Mouse (Mus musculus) ES-CJ7 (cell line): Measurements from ENCODE around the gene Cenpj.

Source experiments
- DNase-seq: peaks from one replicate; pipeline ENCODE4 v3.0.0; 2011; ENCODE audit warnings: low read depth, low spot score

Gene Cenpj

GRCm38 (mm10) chr14:56545491-56545890 is 29.7 kb downstream of the Cenpj start:
- peak; percentile 63 for DNase-seq

- no peak for DNase-seq
Measured at GRCm38 (mm10) chr14:56544946-56545345, 30.3 kb downstream of the Cenpj start.

GRCm38 (mm10) chr14:56530788-56531187 is 44.4 kb downstream of the Cenpj start:
- DNase-seq = peak; percentile 13

- no peak for DNase-seq
Measured at GRCm38 (mm10) chr14:56514775-56515174, 60.5 kb downstream of the Cenpj start.

- DNase-seq = peak; percentile 74
Measured at GRCm38 (mm10) chr14:56512084-56512483, 63.1 kb downstream of the Cenpj start.

- DNase-seq = no peak
Measured at GRCm38 (mm10) chr14:56506743-56507142, 68.5 kb downstream of the Cenpj start.

- no peak for DNase-seq
Measured at GRCm38 (mm10) chr14:56502407-56502806, 72.8 kb downstream of the Cenpj start.

GRCm38 (mm10) chr14:56489806-56490205 is 85.4 kb downstream of the Cenpj start:
- DNase-seq = no peak
